Mouse (Mus musculus): ENCODE measurements around the gene Nt5e. TPM values are rescaled to one million over a fixed set of nuclear protein-coding genes. Genes with fewer than 3 reads are reported as not detected.

Nt5e gene
- polyA plus RNA-seq, 1 experiment from 2014 or later = 7.1 TPM

- no peaks in the 10 kb centered on the region for H3K27me3 ChIP-seq
- DNase-seq (ENCODE audit: low read depth, low spot score) (no peak), ATAC-seq (no peak)
- ChIA-PET CTCF (interaction anchor here (1.4 kb wide), 1 partner anchor 14 kb away, joined by 3 read pairs; no protein-coding TSS in a partner anchor), POLR2A (no interaction called here)
- in situ Hi-C loops (cut with MboI; ENCODE audit: low pct_unique_long_range_greater_than_20kb) = no loop called here
- no peak for TF ChIP-seq CTCF (IDR thresholded peaks at IDR 0.05)
These were observed 53.5 kb downstream of the Nt5e start for GRCm38 (mm10) chr9:88380542-88380941.

- in situ Hi-C loops (cut with MboI; ENCODE audit: low pct_unique_long_range_greater_than_20kb) = no loop called here
- POLR2A ChIA-PET = no interaction called here
- CTCF ChIA-PET = interaction anchor here (1.2 to 2.0 kb wide), 4 partner anchors 9 to 147 kb away, joined by 3 to 5 read pairs (median 4); no protein-coding TSS in a partner anchor
- no peak for TF ChIP-seq CTCF (IDR thresholded peaks at IDR 0.05)
- no peak for ATAC-seq
- no peak for DNase-seq (ENCODE audit: low read depth, low spot score)
- H3K27me3 ChIP-seq = no peaks in the 10 kb centered on the region
These were observed 61.8 kb downstream of the Nt5e start for GRCm38 (mm10) chr9:88388826-88389225.

DNA sequence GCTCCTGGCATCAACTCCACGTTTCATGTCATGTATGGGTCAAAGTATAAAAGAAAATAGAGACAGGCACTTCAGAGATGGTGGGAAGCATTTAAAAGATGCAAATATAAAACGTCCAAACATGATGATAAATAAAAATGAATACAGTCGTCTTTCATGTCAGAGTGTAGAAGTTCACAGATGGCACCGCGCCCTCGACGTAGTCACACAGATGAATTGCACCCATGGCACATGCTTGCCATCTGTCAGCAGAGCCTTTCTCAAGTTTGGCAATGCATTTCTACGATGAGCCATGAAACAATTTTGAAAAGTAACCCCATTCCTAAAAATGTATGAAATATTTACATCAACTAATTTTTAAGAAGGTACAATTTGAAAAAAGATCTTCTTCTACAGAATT, 67.9 kb downstream of the Nt5e start:
- no peak for ATAC-seq
- ChIA-PET CTCF (interaction anchor here (0.9 to 2.3 kb wide), 2 partner anchors 10 to 15 kb away, joined by 3 to 7 read pairs; no protein-coding TSS in a partner anchor), POLR2A (no interaction called here)
- no peaks in the 10 kb centered on the region for H3K27me3 ChIP-seq
- in situ Hi-C loops (cut with MboI; ENCODE audit: low pct_unique_long_range_greater_than_20kb) = no loop called here
- no peak for TF ChIP-seq CTCF (IDR thresholded peaks at IDR 0.05)
- DNase-seq (ENCODE audit: low read depth, low spot score) = no peak

DNA sequence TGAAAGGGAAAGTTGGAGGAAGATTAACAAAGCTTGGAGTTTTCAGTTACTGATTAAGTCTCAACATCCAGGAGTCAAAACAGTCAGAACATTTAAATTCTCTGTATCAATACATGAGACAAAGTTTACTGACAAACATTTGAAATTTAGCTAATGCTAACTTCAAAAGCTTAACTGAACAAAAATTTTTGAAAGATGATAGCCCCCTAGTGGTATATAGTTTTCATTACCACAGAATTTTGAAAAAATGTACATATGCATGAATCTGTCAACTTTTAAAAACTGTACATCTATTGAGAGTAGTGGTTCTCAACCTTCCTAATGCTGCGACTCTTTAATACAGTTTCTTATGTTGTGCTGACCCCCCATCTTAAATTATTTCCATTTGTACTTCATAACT, 71.5 kb downstream of the Nt5e start:
- peak; percentile 20 for TF ChIP-seq CTCF (IDR thresholded peaks at IDR 0.05)
- no peak for DNase-seq (ENCODE audit: low read depth, low spot score)
- H3K27me3 ChIP-seq = no peaks in the 10 kb centered on the region
- no peak for ATAC-seq
- ChIA-PET POLR2A (no interaction called here), CTCF (interaction anchor here (1.0 to 2.6 kb wide), 8 partner anchors 10 to 157 kb away, joined by 3 to 19 read pairs (median 4); no protein-coding TSS in a partner anchor)
- in situ Hi-C loops (cut with MboI; ENCODE audit: low pct_unique_long_range_greater_than_20kb) = no loop called here

GRCm38 (mm10) chr9:88404088-88404487, 77.1 kb downstream of the Nt5e start:
- DNase-seq (ENCODE audit: low read depth, low spot score) = no peak
- H3K27me3 ChIP-seq = no peaks in the 10 kb centered on the region
- no peak for TF ChIP-seq CTCF (IDR thresholded peaks at IDR 0.05)
- in situ Hi-C loops (cut with MboI; ENCODE audit: low pct_unique_long_range_greater_than_20kb) = no loop called here
- POLR2A ChIA-PET = no interaction called here
- CTCF ChIA-PET = interaction anchor here (1.1 to 1.2 kb wide), 2 partner anchors 12 to 142 kb away, joined by 3 to 4 read pairs; no protein-coding TSS in a partner anchor
- ATAC-seq = no peak

DNA sequence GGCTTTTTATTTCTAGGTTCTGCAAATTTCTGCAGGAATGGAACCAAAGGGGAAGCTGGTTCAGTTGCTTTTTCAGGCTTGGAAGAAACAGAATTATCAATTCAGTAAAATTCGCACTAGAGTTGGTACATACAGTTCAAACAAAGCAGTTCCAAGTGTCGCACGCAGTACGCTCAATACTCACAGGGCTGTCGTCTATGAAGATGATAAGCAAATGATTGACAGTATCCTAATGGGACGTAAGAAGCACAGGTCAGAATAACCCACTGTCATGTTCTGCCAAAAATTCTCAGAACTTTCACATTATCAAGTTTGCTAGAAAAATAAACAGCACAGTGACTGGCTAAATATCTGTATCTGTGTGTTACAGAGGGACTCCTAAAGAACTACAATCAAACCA, 77.5 kb downstream of the Nt5e start:
- no peak for ATAC-seq
- no peaks in the 10 kb centered on the region for H3K27me3 ChIP-seq
- ChIA-PET CTCF (interaction anchor here (1.1 to 1.2 kb wide), 2 partner anchors 11 to 141 kb away, joined by 3 to 4 read pairs; no protein-coding TSS in a partner anchor), POLR2A (no interaction called here)
- no peak for TF ChIP-seq CTCF (IDR thresholded peaks at IDR 0.05)
- in situ Hi-C loops (cut with MboI; ENCODE audit: low pct_unique_long_range_greater_than_20kb) = no loop called here
- DNase-seq (ENCODE audit: low read depth, low spot score) = no peak

GRCm38 (mm10) chr9:88409978-88410377, 83.0 kb downstream of the Nt5e start:
- CTCF ChIA-PET = interaction anchor here (1.0 to 1.5 kb wide), 2 partner anchors 8 to 12 kb away, joined by 4 read pairs; no protein-coding TSS in a partner anchor
- no peak for ATAC-seq
- in situ Hi-C loops (cut with MboI; ENCODE audit: low pct_unique_long_range_greater_than_20kb) = no loop called here

DNA sequence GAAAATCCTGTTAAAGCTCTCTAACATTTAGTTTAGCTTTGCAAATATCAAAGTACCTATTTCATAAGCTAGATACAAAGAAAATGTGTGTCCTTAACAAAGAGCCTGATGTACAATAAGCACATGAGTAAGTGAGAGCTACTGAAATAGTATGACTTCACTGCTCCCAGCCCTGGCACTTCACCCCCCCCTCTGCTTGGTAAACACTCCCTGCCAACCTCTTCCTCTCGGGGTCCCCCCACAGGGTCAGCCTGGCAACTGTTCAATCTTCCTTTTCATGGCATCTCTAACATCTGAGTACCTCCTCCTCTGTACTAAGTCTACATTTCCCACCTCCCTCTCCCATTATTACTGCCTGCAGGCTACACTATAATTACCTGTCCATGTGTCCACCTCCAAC, 89.8 kb downstream of the Nt5e start:
- ChIA-PET CTCF (no interaction called here), POLR2A (interaction anchor here (0.6 kb wide), 1 partner anchor 17 kb away, joined by 7 read pairs; no protein-coding TSS in a partner anchor)
- no peaks in the 10 kb centered on the region for H3K27me3 ChIP-seq
- DNase-seq (ENCODE audit: low read depth, low spot score) = no peak
- ATAC-seq = no peak
- no peak for TF ChIP-seq CTCF (IDR thresholded peaks at IDR 0.05)
- in situ Hi-C loops (cut with MboI; ENCODE audit: low pct_unique_long_range_greater_than_20kb) = no loop called here

More at GRCm38 (mm10) chr9:88409978-88410377, 83.0 kb downstream of the Nt5e start:
- POLR2A ChIA-PET = no interaction called here
- no peak for TF ChIP-seq CTCF (IDR thresholded peaks at IDR 0.05)
- DNase-seq (ENCODE audit: low read depth, low spot score) = no peak
- H3K27me3 ChIP-seq = no peaks in the 10 kb centered on the region

Other genes starting within 250 kb of the Nt5e start
- 41.9 TPM for gene Snx14, start 111.8 kb downstream of the Nt5e start, polyA plus RNA-seq (2021)
- 0.13 TPM for gene Gm20537, start 129.4 kb downstream of the Nt5e start, polyA plus RNA-seq (2021)
- gene Syncrip, start 155.4 kb downstream of the Nt5e start, polyA plus RNA-seq (2021) = 101 TPM
- 12.5 TPM for gene Zfp949, start 220.8 kb downstream of the Nt5e start, polyA plus RNA-seq (2021)